Mouse (Mus musculus): Measurements from ENCODE around the gene Usp15.

- TF ChIP-seq POLR2A (IDR thresholded peaks at IDR 0.05; ENCODE audit: low read depth, low read length) (no peak), CTCF (conservative IDR thresholded peaks at IDR 0.05; ENCODE audit: insufficient read depth, insufficient read length, low read depth, low read length) (no peak)
These were observed 49.6 kb downstream of the Usp15 start for GRCm38 (mm10) chr10:123147180-123147579.

Measured in kidney, adult 2 months (tissue).